Mouse (Mus musculus): Measurements from ENCODE around the gene Crtc1. TPM values are rescaled to one million over a fixed set of nuclear protein-coding genes. Genes with fewer than 3 reads are reported as not detected.

Crtc1 gene
- total RNA-seq, 1 experiment from 2014 or later, result 1.8 TPM

- ATAC-seq (replicated peaks; ENCODE audit: insufficient number of reproducible peaks, low FRiP score, low TSS enrichment, poor library complexity, severe bottlenecking), result no peak
Observed at GRCm38 (mm10) chr8:70465701-70466100, 26.3 kb upstream of the Crtc1 start.

DNA sequence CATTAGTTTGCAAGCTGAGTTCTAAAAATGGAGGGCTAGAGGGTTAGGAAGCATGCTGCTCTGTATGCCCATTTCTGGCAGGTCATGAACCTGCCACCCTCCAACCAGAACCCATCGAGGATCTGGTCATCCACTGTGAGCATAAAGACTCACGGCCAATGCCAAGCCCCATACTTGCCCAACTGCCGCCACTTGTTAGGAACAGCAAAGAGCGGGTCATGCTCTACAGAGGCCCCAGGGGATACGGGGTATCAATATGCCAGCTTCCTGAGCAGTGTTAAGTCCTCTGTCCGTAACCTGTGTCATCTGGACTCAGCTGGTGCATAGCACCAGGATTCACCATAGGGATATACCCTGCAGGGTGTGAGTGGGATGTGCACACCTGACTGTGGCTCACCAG, 24.8 kb upstream of the Crtc1 start:
- ATAC-seq (replicated peaks; ENCODE audit: insufficient number of reproducible peaks, low FRiP score, low TSS enrichment, poor library complexity, severe bottlenecking), result no peak

DNA sequence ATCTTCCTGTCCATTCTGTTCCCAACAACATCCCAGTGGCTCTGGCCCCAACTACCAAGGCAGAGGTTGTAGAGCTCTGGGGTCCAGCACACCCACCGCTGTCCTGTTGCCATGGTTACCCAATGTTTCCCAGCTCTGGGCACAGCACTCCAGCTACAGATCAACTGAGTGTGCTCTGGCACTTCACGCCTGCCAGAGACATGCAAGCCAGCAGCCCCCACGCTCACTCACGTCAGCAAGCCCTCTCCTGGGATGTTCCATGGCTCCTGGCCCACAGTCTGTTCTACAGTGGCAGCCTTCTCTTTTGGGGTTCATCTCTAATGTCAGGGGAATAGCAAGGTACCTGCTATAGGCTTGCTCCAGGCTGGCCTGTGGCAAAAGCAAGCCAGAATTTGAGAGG, 23.9 kb upstream of the Crtc1 start:
- ATAC-seq (replicated peaks; ENCODE audit: insufficient number of reproducible peaks, low FRiP score, low TSS enrichment, poor library complexity, severe bottlenecking), result no peak

GRCm38 (mm10) chr8:70462516-70462813, 23.1 kb upstream of the Crtc1 start:
- no peak for ATAC-seq (replicated peaks; ENCODE audit: insufficient number of reproducible peaks, low FRiP score, low TSS enrichment, poor library complexity, severe bottlenecking)

- ATAC-seq (replicated peaks; ENCODE audit: insufficient number of reproducible peaks, low FRiP score, low TSS enrichment, poor library complexity, severe bottlenecking), result no peak
Observed at GRCm38 (mm10) chr8:70461765-70462515, 22.6 kb upstream of the Crtc1 start.

GRCm38 (mm10) chr8:70460606-70461005, 21.2 kb upstream of the Crtc1 start:
- ATAC-seq (replicated peaks; ENCODE audit: insufficient number of reproducible peaks, low FRiP score, low TSS enrichment, poor library complexity, severe bottlenecking), result no peak

- no peak for ATAC-seq (replicated peaks; ENCODE audit: insufficient number of reproducible peaks, low FRiP score, low TSS enrichment, poor library complexity, severe bottlenecking)
Observed at GRCm38 (mm10) chr8:70460199-70460598, 20.8 kb upstream of the Crtc1 start.

DNA sequence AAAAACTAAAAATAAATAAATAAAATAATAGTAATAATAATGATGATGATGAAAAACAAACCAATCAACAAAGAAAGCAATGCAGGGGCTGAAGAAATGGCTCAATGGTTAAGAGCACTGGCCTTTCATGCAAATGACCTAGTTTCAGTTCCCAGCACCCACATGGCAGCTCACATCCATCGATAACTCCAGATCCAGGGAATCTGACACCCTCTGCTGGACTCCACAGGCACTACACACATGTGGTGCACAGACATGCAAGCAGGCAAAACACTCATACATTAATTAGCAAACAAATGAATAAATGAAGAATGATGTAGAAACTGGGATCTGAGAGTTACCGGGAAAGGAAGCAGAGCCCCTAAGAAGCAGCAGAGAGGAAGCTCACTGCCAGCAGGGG, 20.3 kb upstream of the Crtc1 start:
- no peak for ATAC-seq (replicated peaks; ENCODE audit: insufficient number of reproducible peaks, low FRiP score, low TSS enrichment, poor library complexity, severe bottlenecking)

GRCm38 (mm10) chr8:70458462-70458861, 19.1 kb upstream of the Crtc1 start:
- ATAC-seq (replicated peaks; ENCODE audit: insufficient number of reproducible peaks, low FRiP score, low TSS enrichment, poor library complexity, severe bottlenecking), result no peak; the same call in 1 of the 2 replicates

DNA sequence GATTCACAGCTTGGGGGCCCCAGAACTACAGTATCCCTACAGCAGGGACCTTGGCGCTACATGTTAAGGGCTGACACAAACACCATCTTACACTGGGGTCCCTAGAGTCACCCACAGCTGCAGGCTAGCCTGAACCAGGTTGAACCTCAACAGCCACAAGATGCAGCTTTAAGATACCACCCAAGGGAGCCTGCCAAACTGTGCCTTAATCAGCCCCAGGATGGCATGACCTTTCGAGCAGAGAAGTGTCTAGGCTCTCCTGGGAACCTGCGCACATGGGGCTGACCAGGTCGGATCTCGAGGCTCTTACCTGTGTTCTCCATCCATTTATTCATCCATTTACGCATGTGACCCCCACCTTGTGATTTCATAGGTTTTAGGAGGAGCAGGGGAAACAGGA, 18.5 kb upstream of the Crtc1 start:
- no peak for ATAC-seq (replicated peaks; ENCODE audit: insufficient number of reproducible peaks, low FRiP score, low TSS enrichment, poor library complexity, severe bottlenecking)

DNA sequence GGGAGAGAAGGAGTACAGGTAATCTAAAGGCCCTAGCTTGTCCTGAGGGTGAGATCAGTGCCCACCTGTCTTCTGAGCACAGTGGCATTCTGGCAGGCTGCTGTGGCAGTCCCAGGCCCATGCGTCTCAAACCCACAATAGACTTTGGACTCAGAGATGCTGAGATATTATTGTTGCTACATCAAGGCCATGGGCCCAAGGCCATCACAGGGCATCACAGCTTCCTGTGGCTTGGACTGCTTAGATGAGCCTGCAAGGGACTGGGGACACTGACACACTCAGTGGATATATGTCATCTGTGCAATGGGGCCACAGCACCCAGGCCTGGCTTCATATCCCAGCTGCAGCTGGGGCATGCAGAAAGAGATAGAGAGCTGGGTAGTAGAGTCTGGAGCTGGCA, 17.6 kb upstream of the Crtc1 start:
- ATAC-seq (replicated peaks; ENCODE audit: insufficient number of reproducible peaks, low FRiP score, low TSS enrichment, poor library complexity, severe bottlenecking), result no peak

DNA sequence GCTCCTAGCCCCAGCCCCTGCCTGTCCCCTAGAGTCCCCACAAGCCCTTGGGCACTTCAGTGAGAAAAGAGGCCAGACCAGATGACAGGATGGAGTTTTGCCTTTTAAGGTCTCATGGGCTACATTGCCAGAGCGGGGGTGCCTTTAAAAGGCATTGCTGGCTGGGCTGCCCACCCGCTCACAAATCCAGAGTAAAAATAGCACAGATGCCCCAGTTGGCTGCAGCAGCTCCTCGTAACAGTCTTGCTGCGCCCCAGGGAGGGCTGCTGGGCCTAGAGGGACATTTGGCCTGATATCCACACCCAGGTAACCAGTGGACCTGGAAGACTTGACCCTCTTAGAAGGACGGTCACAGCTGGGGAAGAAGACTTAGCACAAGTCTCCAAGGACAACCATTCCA, 14.5 kb upstream of the Crtc1 start:
- no peak for ATAC-seq (replicated peaks; ENCODE audit: insufficient number of reproducible peaks, low FRiP score, low TSS enrichment, poor library complexity, severe bottlenecking)

DNA sequence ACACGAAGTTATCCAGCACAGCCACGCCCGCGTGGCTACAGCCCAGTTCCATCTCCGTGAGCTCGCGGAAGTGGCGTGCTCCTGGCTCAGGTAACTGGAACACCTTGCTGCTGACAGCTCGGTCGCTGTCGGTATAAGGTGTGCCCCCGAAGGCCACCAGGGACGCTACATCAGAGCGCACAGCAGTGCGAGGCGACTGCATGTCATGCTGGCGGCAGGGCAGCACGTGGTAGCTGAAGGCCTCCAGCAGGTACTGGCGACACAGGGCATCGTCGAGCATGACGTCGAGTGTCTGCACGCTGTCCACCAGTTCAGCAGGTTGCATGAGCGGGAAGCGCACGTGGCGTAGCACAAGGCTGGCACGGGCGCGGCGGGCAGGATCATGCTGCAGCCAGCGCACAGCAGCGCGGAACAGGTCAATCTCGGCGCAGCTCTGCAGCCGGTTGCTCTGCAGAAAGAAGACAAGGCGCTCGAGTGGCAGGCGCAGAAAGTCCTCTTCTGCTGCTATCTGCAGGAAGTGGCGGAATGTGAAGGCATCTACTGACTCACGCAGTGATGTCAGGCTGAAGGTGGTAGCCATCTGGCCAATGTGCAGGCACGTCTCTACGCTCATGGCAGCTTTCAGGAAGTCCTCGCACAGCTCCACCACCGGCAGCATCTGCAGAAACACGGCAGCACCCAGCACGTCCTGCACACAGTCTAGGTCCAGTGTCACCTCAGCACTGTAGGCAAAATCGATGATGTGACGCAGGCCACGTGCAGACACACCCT, 13.0 kb upstream of the Crtc1 start:
- no peak for ATAC-seq (replicated peaks; ENCODE audit: insufficient number of reproducible peaks, low FRiP score, low TSS enrichment, poor library complexity, severe bottlenecking)

DNA sequence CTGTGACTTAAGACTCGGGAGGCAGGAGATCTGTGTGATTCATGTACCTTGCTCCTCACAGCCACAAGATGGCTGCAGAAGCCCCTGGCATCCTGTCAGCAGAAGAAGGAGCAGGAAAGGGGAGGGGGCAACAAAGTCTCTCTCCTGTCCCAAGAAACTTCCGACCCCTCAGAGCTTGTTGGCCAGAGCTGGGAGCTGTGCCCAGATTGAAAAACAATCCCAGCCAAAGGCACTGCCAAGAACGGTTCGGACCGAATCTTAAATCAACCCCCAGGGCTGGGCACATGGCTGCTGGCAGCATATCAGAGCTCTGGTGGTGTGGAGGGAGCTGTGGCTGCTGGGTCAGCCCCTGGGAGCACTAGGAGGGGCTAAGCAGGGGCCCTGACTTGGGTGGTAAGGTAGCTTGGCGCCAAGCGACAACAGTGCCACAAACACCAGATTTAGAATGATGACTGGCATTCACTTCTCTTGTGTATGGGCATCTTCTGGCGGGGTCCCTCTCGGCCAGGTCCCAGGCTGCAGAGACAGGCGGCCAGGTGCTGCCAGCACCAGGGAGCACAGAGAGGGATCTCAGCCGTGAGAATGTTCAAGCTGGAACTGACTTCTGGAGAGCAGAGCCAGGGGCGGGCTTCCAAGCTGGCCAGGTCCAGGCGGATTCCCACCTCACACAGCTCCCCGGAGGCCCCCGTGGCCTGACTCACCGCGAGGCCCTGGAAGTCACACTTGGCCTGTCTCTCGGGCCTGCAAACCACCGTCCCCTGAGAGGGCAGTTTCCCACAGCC, 8.5 kb upstream of the Crtc1 start:
- ATAC-seq (replicated peaks; ENCODE audit: insufficient number of reproducible peaks, low FRiP score, low TSS enrichment, poor library complexity, severe bottlenecking), result no peak

DNA sequence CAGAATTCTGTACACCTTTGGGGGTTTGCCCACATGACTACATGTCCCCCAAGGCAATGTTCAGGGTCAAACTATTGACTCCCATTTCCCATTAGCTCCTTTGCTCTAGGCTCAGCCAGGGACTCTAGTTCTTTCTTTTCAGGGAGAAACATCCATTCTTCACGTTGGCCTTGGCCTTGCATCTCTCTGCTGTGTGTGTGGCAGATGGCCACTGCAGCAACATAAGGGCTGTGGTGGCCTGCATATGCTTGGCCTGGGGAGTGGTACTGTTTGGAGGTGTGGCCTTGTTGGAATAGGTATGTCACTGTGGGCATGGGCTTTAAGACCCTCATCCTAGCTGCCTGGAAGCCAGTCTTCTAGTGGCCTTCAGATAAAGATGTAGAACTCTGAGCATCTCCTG, 6.6 kb upstream of the Crtc1 start:
- ATAC-seq (replicated peaks; ENCODE audit: insufficient number of reproducible peaks, low FRiP score, low TSS enrichment, poor library complexity, severe bottlenecking), result no peak

GRCm38 (mm10) chr8:70443326-70443725, 3.9 kb upstream of the Crtc1 start:
- no peak for ATAC-seq (replicated peaks; ENCODE audit: insufficient number of reproducible peaks, low FRiP score, low TSS enrichment, poor library complexity, severe bottlenecking)

DNA sequence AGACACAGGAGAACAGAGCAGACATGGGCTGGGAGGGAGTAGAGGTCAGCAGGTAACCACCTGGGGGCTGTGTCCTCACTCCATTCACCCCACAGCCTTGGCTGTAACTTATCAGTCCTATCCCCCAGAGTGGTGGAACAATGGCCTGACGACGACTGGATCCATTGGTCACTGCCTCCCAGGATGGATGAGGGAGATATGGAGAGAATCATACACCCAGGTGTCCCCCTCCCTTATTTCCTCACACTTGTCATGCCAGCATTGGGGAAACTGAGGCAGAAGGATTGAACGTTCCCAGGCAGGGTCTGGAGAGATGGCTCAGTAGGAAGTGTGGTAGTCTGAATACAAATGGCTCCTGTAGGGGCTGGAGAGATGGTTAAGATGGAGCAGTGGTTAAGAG, 2.2 kb upstream of the Crtc1 start:
- no peak for ATAC-seq (replicated peaks; ENCODE audit: insufficient number of reproducible peaks, low FRiP score, low TSS enrichment, poor library complexity, severe bottlenecking)

GRCm38 (mm10) chr8:70440246-70440645, 867 bp upstream of the Crtc1 start:
- ATAC-seq (replicated peaks; ENCODE audit: insufficient number of reproducible peaks, low FRiP score, low TSS enrichment, poor library complexity, severe bottlenecking), result no peak

DNA sequence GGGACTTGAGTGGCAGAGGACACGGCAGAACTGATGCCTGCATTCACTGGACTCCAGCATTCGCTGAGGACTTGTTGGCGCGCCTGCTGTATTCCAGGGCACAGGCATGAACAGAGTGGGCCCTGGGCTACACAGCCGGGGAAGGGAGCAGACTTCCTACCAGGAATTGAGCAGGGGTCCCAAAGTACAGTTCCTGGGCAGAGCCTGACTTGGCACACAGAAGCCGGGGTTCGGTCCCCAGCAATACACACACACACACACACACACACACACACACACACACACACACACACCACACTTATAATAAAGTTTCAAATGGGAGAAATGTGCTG, 435 bp upstream of the Crtc1 start:
- ATAC-seq (replicated peaks; ENCODE audit: insufficient number of reproducible peaks, low FRiP score, low TSS enrichment, poor library complexity, severe bottlenecking), result no peak; the same call in 1 of the 2 replicates

GRCm38 (mm10) chr8:70438423-70438822, 956 bp downstream of the Crtc1 start:
- no peak for ATAC-seq (replicated peaks; ENCODE audit: insufficient number of reproducible peaks, low FRiP score, low TSS enrichment, poor library complexity, severe bottlenecking)

All from monocyte, adult 5-6 weeks (primary cell).